Mouse (Mus musculus) liver, adult 2 months (tissue): ENCODE measurements around the gene Taok3. TPM values are rescaled to one million over a fixed set of nuclear protein-coding genes. Genes with fewer than 3 reads are reported as not detected.
A peak's percentile ranks its signal among the peaks of the same experiment; 100 is the strongest.

Source experiments
- DNase-seq: peaks from one replicate; pipeline ENCODE4 v3.0.0-alpha.2; 2011; ENCODE audit warnings: low read depth, low spot score; ENCODE audit errors: extremely low read depth
- H3K27ac ChIP-seq: fragments of 200-500 bp; replicated peaks from 2 replicates; pipeline ENCODE4 v1.5.1; 2012; ENCODE audit warnings: low read depth, mild to moderate bottlenecking, control low read depth, inconsistent platforms, low read length; ENCODE audit not compliant: insufficient read depth
- H3K27me3 ChIP-seq: fragments of 200-500 bp; 2 replicates; pipeline ENCODE4 v1.6.1; 2012; ENCODE audit warnings: mild to moderate bottlenecking, moderate library complexity, low read length, inconsistent platforms; ENCODE audit not compliant: control insufficient read depth, insufficient read depth
- H3K36me3 ChIP-seq: fragments of 200-500 bp; 2 replicates; pipeline ENCODE4 v1.6.1; 2012; ENCODE audit warnings: low read length, inconsistent platforms; ENCODE audit not compliant: control insufficient read depth, insufficient read depth
- H3K4me1 ChIP-seq: fragments of 200-500 bp; 2 replicates; pipeline ENCODE4 v1.6.1; 2011; ENCODE audit warnings: low read length; ENCODE audit not compliant: control insufficient read depth, insufficient read depth
- H3K4me3 ChIP-seq: fragments of 200-500 bp; 2 replicates; pipeline ENCODE4 v1.5.1; 2011; ENCODE audit warnings: low read depth, mild to moderate bottlenecking, control low read depth, low read length, moderate library complexity; ENCODE audit not compliant: insufficient read depth
- H3K79me2 ChIP-seq: fragments of 200-500 bp; 2 replicates; pipeline ENCODE4 v1.6.1; 2012; ENCODE audit warnings: inconsistent platforms, mild to moderate bottlenecking, low read length, moderate library complexity; ENCODE audit not compliant: control insufficient read depth, insufficient read depth
- H3K9ac ChIP-seq: fragments of 200-500 bp; 2 replicates; pipeline ENCODE4 v1.6.1; 2012; ENCODE audit warnings: low read depth, mild to moderate bottlenecking, control low read depth, inconsistent platforms, low read length
- CTCF ChIP-seq: fragments of 200-500 bp; IDR thresholded peaks from 2 replicates; pipeline ENCODE4 v1.5.1; 2011; ENCODE audit warnings: low read depth, low read length, control low read depth
- POLR2A ChIP-seq: fragments of 200-500 bp; IDR thresholded peaks from 2 replicates; pipeline ENCODE4 v1.6.1; 2011; ENCODE audit warnings: low read length, control low read depth; ENCODE audit not compliant: insufficient read depth; ENCODE audit errors: extremely low read depth
- WGBS: fragments of 180-500 bp; shearing (Covaris S2); methylation state at CpG from one replicate; pipeline ENCODE4 v1.1.7; 2018; 5-methylcytosine and 5-hydroxymethylcytosine counted together
- polyA plus RNA-seq: library from polyadenylated mRNA; depleted of rRNA; stranded (reverse); fragments of >200 nt; gene quantifications from 2 replicates; pipeline ENCODE4 v1.2.3, GENCODE M21; 2012; rRNA removed
- total RNA-seq: library from RNA; depleted of rRNA; stranded (reverse); fragments of >200 nt; gene quantifications from 2 replicates; pipeline ENCODE4 v1.2.3, GENCODE M21; 2014; rRNA removed

Taok3 gene
- total and polyA plus RNA-seq, 2 experiments = 16.2 to 23.0 TPM

DNA sequence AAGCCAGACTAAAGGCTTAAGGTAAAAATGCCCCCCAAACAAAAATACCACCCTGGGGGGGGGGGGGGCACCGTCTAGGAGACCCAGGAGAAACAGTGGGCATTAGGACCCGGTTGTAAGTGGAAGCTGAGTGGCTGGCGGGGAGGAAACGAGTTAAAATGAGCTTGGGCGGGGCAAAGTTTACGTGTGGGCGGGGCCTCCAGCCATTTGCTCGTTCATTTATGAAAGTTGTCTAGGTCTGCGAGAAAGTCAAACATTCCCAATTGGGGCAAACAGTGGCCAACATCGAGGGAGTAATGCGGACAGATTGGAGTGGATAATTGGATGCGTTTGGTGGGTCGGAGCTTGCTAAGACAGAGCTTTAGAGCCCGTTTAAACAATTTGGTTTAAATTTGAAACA lies 193.5 kb downstream of the Taok3 start:
- WGBS = 18% methylated on average over 14 of the region's 14 CpGs
- peak; percentile 45 for DNase-seq
- Histone ChIP-seq H3K27me3 (no peaks in the 10 kb centered on the region), H3K36me3 (no peaks in the 10 kb centered on the region), H3K9ac (no peak overlapping the region), H3K79me2 (no peaks in the 10 kb centered on the region), H3K4me1 (no peaks in the 10 kb centered on the region), H3K4me3 (peak overlapping the region; percentile 6; the same call in 1 of the 2 replicates), H3K27ac (no peak overlapping the region)
- TF ChIP-seq POLR2A (no peak), CTCF (no peak)

DNA sequence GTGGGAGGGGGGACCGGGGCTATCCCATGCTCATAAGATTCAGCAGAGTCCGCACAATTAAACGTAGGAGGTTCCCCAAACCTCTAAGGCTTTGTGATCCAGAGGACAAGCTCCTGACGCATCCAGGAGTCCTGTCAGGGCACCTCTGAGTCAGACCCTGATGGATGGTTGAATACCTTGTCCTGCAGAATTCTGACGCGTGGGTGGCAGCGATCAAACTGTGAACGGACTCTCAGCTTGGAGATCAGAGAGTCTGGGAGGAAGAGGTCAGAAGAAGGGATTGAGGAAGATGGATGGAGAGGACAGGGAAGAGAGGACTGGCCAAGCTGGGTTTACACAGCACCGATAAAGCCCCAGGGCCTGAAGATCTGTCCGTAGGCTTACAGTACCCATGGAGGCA lies 194.0 kb downstream of the Taok3 start:
- H3K79me2 ChIP-seq = no peaks in the 10 kb centered on the region
- no peak for DNase-seq
- H3K4me1 ChIP-seq = no peaks in the 10 kb centered on the region
- H3K36me3 ChIP-seq = no peaks in the 10 kb centered on the region
- 30% methylated on average over 10 of the region's 10 CpGs for whole genome bisulfite sequencing
- H3K4me3 ChIP-seq = no peak overlapping the region
- TF ChIP-seq CTCF (no peak), POLR2A (no peak)
- no peak overlapping the region for H3K9ac ChIP-seq
- H3K27me3 ChIP-seq = no peaks in the 10 kb centered on the region
- no peak overlapping the region for H3K27ac ChIP-seq

DNA sequence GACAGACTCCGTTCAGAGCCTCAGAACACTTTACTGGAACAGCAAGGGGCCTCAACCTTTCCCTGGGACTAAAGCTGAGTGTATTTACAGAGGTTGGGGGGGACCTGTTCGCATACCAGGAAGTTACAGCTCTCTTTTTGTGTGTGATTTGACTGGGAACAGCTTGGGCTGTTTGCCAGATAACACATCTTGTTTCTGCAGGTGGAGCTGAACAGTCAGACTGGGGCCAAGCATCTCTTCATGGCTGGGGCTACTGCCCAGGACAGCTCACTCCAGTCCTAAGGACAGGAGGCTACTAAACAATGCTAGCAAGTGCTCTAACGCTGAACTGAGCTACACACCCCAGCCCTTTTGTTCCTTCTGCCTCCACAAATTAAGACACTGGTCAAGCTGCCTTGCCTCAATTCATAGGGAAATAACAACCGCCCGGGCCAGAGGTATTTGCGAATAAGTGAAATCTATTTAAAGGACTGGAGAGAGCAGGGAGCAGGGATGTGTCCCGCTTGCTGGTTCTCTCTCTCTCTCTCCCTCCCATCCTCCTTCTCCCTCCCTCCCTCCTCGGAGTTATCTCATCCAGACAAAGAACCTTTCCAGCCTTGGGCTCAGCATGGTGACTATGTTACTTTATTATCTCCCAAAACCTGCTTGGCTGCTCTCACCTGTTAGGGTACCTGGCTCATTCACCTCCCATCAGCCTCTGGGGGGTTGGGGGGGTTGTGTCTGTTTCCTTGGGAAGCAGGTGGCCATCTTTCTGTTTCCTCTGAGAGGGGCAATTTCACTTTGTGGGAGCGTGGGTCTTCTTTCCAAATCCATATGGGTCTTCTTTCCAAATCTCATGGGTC lies 194.9 kb downstream of the Taok3 start:
- no peak for DNase-seq
- no peaks in the 10 kb centered on the region for H3K79me2 ChIP-seq
- H3K9ac ChIP-seq = no peak overlapping the region
- 0 out of 2 replicates have a peak, but pooled peaks cover 2% of the 10 kb centered on the region for H3K4me1 ChIP-seq
- no peaks in the 10 kb centered on the region for H3K27me3 ChIP-seq
- TF ChIP-seq CTCF = no peak
- no peak for TF ChIP-seq POLR2A
- no peak overlapping the region for H3K27ac ChIP-seq
- no peaks in the 10 kb centered on the region for H3K36me3 ChIP-seq
- 53% methylated on average over 9 of the region's 9 CpGs for WGBS
- H3K4me3 ChIP-seq = no peak overlapping the region

DNA sequence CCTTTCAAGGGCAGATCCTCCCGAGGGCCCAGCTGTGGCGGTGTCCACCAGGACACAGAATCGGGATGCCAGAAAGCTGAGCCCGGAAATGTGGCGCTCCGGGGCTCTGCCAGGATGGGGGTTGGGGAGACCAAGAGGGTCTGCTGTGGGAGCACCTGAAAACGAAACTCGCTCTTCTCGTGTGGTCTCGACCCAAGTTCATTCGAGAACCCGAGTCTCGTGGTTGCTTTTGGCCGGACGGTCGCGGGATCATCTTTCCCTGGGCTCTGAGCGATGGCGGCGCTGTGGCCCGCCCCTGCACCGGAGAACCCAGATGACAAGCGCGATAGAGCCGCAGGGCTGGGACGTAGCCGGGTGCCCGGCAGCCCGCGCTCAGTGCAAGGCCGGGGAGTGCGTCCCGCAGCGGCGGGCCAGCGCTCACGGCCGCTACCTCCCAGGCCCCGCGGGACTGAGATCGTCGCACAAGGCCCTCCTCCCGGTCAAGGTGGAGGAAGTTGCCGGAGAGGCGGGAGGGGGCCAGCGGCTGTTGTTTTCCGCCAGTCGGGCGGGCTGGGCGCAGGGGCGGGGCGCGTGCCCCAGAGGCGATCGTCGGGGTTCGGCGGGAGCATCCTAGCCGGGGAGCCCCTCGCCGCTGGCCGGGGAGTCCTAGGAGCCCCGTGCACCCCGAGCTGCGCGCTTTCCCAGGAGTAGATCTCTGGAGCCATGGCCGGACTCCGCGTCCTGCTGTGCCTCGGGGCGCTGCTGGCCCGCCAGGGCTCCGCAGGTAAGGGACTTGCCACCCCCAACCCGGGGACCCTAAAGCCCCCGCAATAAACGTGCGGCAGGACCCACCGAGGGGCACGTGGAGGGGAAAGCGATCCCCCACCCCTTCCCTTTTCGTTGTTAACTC lies 199.1 kb downstream of the Taok3 start, which contains the start of gene Vsig10:
Gene Vsig10 (plus strand): TSS at position 343 of the 889 bp plus-strand sequence.
- TF ChIP-seq POLR2A (no peak), CTCF (0 out of 2 replicates have a peak, but pooled peaks have one; percentile 4)
- WGBS = under 1% methylated on average over 79 of the region's 81 CpGs
- 0 out of 2 replicates have a peak, but pooled peaks cover 2% of the 10 kb centered on the region for H3K4me1 ChIP-seq
- peak; percentile 5 for DNase-seq
- H3K4me3 ChIP-seq = peak within 1 kb of the TSS; percentile 85
- peak within 1 kb of the TSS; percentile 24 for H3K27ac ChIP-seq
- no peaks in the 10 kb centered on the region for H3K27me3 ChIP-seq
- H3K9ac ChIP-seq = peak within 1 kb of the TSS; percentile 86
- no peaks in the 10 kb centered on the region for H3K79me2 ChIP-seq
- H3K36me3 ChIP-seq = no peaks in the 10 kb centered on the region

DNA sequence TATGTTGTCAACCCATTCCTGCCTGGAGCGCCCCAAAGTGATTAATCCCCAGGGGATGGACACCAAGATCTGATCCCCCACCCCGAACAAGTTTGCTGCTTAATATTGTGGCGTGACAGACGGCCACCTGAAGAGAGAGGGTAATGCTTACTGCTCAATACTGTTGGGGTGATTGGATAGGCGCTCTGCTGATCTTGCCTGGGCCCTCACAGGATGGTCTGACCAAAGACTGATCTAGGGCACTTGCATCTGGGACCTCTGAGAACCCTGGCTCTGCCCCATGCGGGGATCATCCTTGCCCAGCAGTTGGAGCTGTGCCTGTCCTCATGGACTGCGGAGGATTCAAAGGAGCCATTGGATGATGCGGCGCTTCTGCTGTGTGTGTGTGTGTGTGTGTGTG lies 203.8 kb downstream of the Taok3 start:
- Histone ChIP-seq H3K4me1 (0 out of 2 replicates have a peak, but pooled peaks cover 2% of the 10 kb centered on the region), H3K27ac (no peak overlapping the region), H3K79me2 (no peaks in the 10 kb centered on the region), H3K9ac (no peak overlapping the region), H3K4me3 (no peak overlapping the region), H3K27me3 (no peaks in the 10 kb centered on the region), H3K36me3 (no peaks in the 10 kb centered on the region)
- 94% methylated on average over 9 of the region's 9 CpGs for WGBS
- TF ChIP-seq CTCF = no peak
- no peak for TF ChIP-seq POLR2A
- no peak for DNase-seq

Other genes with a start within 250 kb of the Taok3 start
- gene Suds3, start 4.0 kb upstream of the Taok3 start, total RNA-seq = 59.9 and 61.4 TPM in 2 replicates
- 77.1 and 82.8 TPM in 2 replicates for gene Suds3, start 4.0 kb upstream of the Taok3 start, polyA plus RNA-seq
- 252 and 253 TPM in 2 replicates for gene Pebp1, start 167.5 kb downstream of the Taok3 start, total RNA-seq
- gene Pebp1, start 167.5 kb downstream of the Taok3 start, polyA plus RNA-seq = 719 and 995 TPM in 2 replicates
- 1.5 and 1.8 TPM in 2 replicates for gene Vsig10, start 199.0 kb downstream of the Taok3 start, total RNA-seq
- 2.5 and 4.5 TPM in 2 replicates for gene Vsig10, start 199.0 kb downstream of the Taok3 start, polyA plus RNA-seq
- 27.9 and 41.8 TPM in 2 replicates for gene Wsb2, start 237.2 kb downstream of the Taok3 start, total RNA-seq
- 70.9 and 87.9 TPM in 2 replicates for gene Wsb2, start 237.2 kb downstream of the Taok3 start, polyA plus RNA-seq